Mouse (Mus musculus) WW6 (cell line): Measurements from ENCODE around the gene Traf3.

Experiments
- DNase-seq: peaks from one replicate; pipeline ENCODE4 v3.0.0-alpha.2; 2013; ENCODE audit warnings: low read depth, low spot score

The Traf3 gene

GRCm38 (mm10) chr12:111165831-111166591 lies at the start of gene Traf3:
Gene Traf3, plus strand, starts transcription at chr12:111166370.
- peak; percentile 46 for DNase-seq

DNA sequence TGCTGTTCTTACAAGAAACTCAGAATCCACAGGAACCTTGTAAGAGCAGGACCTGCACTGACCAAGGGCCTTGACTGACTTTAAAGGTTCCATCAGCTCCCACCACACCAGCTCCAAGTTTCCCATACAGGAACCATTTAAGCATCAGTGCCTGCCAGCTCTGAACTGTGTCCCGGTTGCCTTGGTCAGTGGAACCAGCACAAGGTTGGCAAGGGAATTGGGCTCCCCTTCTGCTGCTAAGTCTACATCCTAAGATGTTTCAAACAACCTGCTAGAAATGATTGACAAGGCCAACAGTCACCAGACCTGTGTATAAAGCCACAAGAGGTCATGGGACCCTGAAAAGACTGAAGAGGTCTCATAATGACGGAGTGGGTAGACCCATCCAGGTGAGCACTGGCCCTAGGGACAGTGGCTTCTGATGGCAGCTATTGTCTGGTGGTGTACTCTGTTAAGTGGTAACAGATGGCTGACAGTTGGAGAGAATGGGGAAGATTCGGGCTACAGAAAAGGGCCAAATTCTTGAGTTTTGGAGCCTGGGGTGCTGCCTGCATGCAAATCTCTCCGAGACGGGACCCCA lies 46.6 kb upstream of the Traf3 start:
- no peak for DNase-seq

DNA sequence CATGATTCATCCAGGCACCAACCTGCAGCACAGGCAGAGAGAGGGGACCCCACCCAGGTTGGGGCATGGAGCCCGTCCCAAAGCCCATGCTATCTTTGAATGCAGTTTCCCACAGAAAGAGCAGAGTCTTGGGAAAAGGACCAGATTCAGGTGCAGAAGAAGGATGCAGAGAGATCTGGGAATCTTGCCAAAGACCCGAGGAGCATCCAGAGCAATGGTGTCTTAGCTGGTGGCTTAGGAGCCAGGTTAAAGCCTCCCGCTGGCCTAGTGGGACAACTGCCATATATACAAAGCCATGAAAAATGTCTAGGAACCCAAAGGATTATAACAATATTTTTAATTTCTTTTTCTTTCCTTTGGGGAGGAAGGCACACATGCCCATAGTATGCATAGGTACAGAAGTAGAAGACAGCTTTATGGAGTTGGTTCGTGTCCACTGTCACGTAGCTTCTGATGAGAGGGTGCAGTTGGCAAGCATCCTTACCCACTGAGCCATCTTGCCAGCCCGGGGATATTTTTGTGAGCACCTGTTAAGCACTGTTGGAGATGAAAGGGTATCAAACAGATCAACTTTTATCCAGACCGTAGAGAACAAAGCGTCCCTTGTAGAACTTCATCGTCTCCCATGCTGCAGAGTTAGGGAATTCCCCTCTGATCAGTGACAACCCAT lies 45.1 kb upstream of the Traf3 start:
- no peak for DNase-seq

- DNase-seq: peak; percentile 31
These were observed 43.8 kb upstream of the Traf3 start for GRCm38 (mm10) chr12:111122332-111122852.

GRCm38 (mm10) chr12:111124601-111125260 lies 41.4 kb upstream of the Traf3 start:
- no peak for DNase-seq

GRCm38 (mm10) chr12:111125666-111126065 lies 40.5 kb upstream of the Traf3 start:
- no peak for DNase-seq

- no peak for DNase-seq
These were observed 32.0 kb upstream of the Traf3 start for GRCm38 (mm10) chr12:111134169-111134568.

- DNase-seq: no peak
These were observed 31.1 kb upstream of the Traf3 start for GRCm38 (mm10) chr12:111134791-111135733.

GRCm38 (mm10) chr12:111135953-111136352 lies 30.2 kb upstream of the Traf3 start:
- DNase-seq: no peak

GRCm38 (mm10) chr12:111137079-111137478 lies 29.1 kb upstream of the Traf3 start:
- DNase-seq: no peak

GRCm38 (mm10) chr12:111143005-111143508 lies 23.1 kb upstream of the Traf3 start:
- DNase-seq: peak; percentile 70

- DNase-seq: no peak
These were observed 22.6 kb upstream of the Traf3 start for GRCm38 (mm10) chr12:111143509-111144063.

GRCm38 (mm10) chr12:111144598-111144997 lies 21.6 kb upstream of the Traf3 start:
- DNase-seq: no peak

- DNase-seq: no peak
These were observed 20.9 kb upstream of the Traf3 start for GRCm38 (mm10) chr12:111145269-111145668.

GRCm38 (mm10) chr12:111149495-111150235 lies 16.5 kb upstream of the Traf3 start:
- DNase-seq: no peak

- no peak for DNase-seq
These were observed 16.0 kb upstream of the Traf3 start for GRCm38 (mm10) chr12:111150236-111150596.

- DNase-seq: no peak
These were observed 14.6 kb upstream of the Traf3 start for GRCm38 (mm10) chr12:111151422-111152156.

- no peak for DNase-seq
These were observed 13.6 kb upstream of the Traf3 start for GRCm38 (mm10) chr12:111152579-111152978.
